Mouse (Mus musculus) embryonic facial prominence, embryonic 10.5 days (tissue): ENCODE measurements around the gene Il1f5. TPM values are rescaled to one million over a fixed set of nuclear protein-coding genes. Genes with fewer than 3 reads are reported as not detected.
A peak's percentile ranks its signal among the peaks of the same experiment; 100 is the strongest.

Source experiments
- DNase-seq: peaks from one replicate; pipeline ENCODE4 v3.0.0-alpha.2; 2017; ENCODE audit warnings: low spot score
- H3K27ac ChIP-seq: fragments of 300-500 bp; sonication (generic); replicated peaks from 2 replicates; pipeline ENCODE4 v1.5.1; 2016; ENCODE audit warnings: mild to moderate bottlenecking
- H3K27me3 ChIP-seq: fragments of 300-500 bp; sonication (generic); replicated peaks from 2 replicates; pipeline ENCODE4 v1.6.1; 2016; ENCODE audit warnings: low read depth, mild to moderate bottlenecking; ENCODE audit not compliant: poor library complexity, severe bottlenecking
- H3K36me3 ChIP-seq: fragments of 300-500 bp; sonication (generic); replicated peaks from 2 replicates; pipeline ENCODE4 v1.6.1; 2016; ENCODE audit warnings: mild to moderate bottlenecking, moderate library complexity
- H3K4me1 ChIP-seq: fragments of 300-500 bp; sonication (generic); 2 replicates; pipeline ENCODE4 v1.6.1; 2016
- H3K4me3 ChIP-seq: fragments of 300-500 bp; sonication (generic); 2 replicates; pipeline ENCODE4 v1.5.1; 2016; ENCODE audit warnings: mild to moderate bottlenecking, moderate library complexity
- H3K9me3 ChIP-seq: fragments of 300-500 bp; sonication (generic); 2 replicates; pipeline ENCODE4 v1.6.1; 2016; ENCODE audit warnings: mild to moderate bottlenecking
- WGBS: fragments of 180-500 bp; shearing (Covaris S2); methylation state at CpG from one replicate; pipeline ENCODE4 v1.1.7; 2016; 5-methylcytosine and 5-hydroxymethylcytosine counted together
- polyA plus RNA-seq: library from polyadenylated mRNA; unstranded; fragments of >200 nt; fragmentation: Nextera tagmentation; extraction: Ambion mirVana; gene quantifications from 2 replicates; pipeline ENCODE4 v1.2.1, GENCODE M21; 2016

The Il1f5 gene
- 0.09 TPM in 1 of 2 replicates, not detected in the other for polyA plus RNA-seq

DNA sequence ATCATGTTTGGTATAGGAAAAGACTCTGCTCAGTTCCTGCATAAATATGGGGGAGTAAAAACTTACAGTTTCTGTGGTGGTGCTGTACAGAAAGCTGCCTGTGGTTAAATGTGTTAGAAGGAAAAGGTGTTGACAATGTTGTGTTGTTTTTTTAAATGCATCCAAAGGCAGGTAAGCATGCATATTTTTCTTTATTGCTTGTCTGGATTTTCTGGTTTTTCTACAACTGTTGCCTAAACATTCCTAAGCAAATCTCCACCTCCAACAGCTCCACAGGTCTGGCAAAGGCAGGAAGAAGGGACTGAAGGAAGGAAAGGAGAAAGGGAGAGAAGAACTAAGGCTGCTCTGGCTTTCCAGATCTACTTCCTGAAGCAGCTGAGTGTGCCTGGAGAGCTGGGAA lies at the start of gene Il1f5:
Gene Il1f5, plus strand, starts transcription at position 301 of the 400 bp plus-strand sequence.
- Histone ChIP-seq H3K27me3 (no peaks in the 10 kb centered on the region), H3K27ac (no peak within 1 kb of the TSS), H3K36me3 (no peaks in the 10 kb centered on the region), H3K4me3 (no peak within 1 kb of the TSS), H3K9me3 (no peaks in the 10 kb centered on the region), H3K4me1 (no peaks in the 10 kb centered on the region)
- no peak for DNase-seq

DNA sequence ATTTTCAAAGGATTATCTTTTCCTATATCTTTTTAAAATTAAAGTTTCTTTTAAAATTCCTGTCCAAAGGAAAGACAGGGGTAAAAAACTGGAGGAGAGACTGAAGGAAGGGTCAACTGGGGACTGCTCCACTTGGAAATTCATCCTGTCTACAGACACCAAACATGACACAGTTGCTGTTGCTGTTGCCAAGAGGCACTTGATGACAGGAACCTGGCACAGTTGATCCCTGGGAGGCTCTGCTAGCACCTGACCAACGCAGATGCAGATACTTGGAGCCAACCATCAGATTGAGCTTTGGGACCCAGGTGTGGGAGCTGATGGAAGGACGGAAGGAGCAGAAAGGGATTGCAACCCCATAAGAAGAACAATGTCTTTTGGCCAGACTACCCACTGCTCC lies 49.6 kb upstream of the Il1f5 start:
- H3K4me1 ChIP-seq, result no peaks in the 10 kb centered on the region
- H3K4me3 ChIP-seq, result no peak overlapping the region
- H3K36me3 ChIP-seq, result no peaks in the 10 kb centered on the region
- H3K27me3 ChIP-seq, result no peaks in the 10 kb centered on the region
- H3K27ac ChIP-seq, result no peak overlapping the region
- DNase-seq, result no peak
- WGBS, result 80% methylated on average over 2 of the region's 2 CpGs
- H3K9me3 ChIP-seq, result no peaks in the 10 kb centered on the region

DNA sequence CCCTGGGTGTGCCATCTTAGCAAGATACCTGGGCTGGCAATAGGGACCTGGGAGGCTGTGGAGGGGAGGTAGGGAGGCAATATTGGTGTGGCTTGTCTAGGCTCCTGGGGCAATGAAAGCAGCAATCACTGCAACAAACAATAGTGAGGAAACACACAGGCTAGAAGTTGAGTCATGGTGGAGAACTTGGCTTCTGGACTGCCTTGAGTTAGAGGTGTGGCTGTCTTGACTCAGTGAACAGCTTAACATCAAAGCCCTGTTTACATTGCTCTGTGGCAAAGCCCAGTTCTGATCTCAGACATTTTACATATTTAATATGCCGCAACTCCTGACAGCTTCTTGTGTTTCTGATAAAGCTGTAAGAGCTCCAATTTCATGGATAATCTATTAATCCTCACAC lies 9.3 kb upstream of the Il1f5 start:
- WGBS, result 93% methylated on average over 1 of the region's 1 CpGs
- no peak for DNase-seq
- Histone ChIP-seq H3K27me3 (no peaks in the 10 kb centered on the region), H3K36me3 (no peaks in the 10 kb centered on the region), H3K27ac (no peak overlapping the region), H3K4me1 (no peaks in the 10 kb centered on the region), H3K9me3 (no peaks in the 10 kb centered on the region), H3K4me3 (no peak overlapping the region)

DNA sequence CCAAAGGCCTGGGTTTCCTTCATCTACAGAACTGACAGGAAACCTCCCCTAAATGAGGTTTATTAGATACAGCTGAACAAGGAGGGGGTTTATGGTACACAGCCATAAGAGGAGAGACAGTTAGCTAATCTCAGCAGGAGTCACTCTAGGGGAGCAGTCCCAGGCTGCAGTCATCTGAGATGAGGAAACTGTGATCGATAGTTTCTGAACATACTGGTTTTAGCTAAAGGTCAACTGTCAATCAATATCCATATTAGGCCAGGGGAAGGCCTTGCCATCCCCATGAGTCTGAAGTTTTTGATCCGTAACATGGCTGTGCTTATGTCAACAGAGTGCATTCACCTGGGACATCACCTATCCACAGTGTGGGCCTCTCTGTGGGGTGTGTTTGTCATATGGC lies 3.1 kb upstream of the Il1f5 start:
- Histone ChIP-seq H3K9me3 (no peaks in the 10 kb centered on the region), H3K36me3 (no peaks in the 10 kb centered on the region), H3K27me3 (no peaks in the 10 kb centered on the region), H3K27ac (no peak overlapping the region), H3K4me1 (no peaks in the 10 kb centered on the region), H3K4me3 (no peak overlapping the region)
- WGBS, result 79% methylated on average over 2 of the region's 2 CpGs
- no peak for DNase-seq

DNA sequence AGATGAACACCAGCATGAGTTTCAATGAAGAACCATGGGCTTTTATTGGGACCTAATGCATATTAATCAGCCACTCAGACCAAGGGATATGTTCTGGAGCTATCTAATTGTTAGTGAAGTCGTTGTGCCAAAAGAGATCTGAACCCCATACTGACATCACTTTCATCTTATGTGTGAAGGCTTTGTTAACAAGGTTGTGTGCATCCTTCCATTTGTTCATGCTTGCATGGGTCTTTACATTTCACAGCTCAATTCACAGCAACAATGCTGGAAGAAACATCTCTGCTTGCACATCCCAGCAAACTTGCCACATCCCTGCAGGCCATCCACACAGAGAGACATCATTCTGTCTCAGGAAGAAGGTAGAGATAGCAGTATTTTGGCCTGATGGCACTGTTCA lies 1.6 kb upstream of the Il1f5 start:
- Histone ChIP-seq H3K9me3 (no peaks in the 10 kb centered on the region), H3K36me3 (no peaks in the 10 kb centered on the region), H3K27me3 (no peaks in the 10 kb centered on the region), H3K27ac (no peak overlapping the region), H3K4me3 (no peak overlapping the region), H3K4me1 (no peaks in the 10 kb centered on the region)
- DNase-seq, result no peak
- 47% methylated on average over 1 of the region's 1 CpGs for WGBS

DNA sequence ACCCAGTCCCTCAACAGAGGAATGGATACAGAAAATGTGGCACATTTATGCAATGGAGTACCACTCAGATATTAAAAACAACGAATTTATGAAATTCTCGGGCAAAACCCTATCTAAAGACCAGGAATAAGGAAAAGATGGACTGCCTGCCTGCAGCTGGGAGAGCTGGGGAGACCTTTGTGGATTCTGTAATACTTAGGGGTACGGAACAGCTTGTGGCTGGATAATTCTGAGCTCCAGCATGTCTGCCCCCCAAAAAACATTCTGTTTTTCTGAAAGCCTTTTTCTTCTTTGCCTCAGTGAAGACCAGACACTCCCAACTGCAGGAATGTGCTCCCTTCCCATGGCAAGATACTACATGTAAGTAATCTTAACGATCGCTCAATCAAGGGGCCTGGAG lies 14.1 kb downstream of the Il1f5 start, which contains the start of gene Il1f10:
Gene Il1f10, plus strand, starts transcription at position 301 of the 400 bp plus-strand sequence.
- H3K4me1 ChIP-seq, result no peaks in the 10 kb centered on the region
- no peak within 1 kb of the TSS for H3K4me3 ChIP-seq
- no peaks in the 10 kb centered on the region for H3K9me3 ChIP-seq
- WGBS, result 82% methylated on average over 5 of the region's 5 CpGs
- no peaks in the 10 kb centered on the region for H3K27me3 ChIP-seq
- no peaks in the 10 kb centered on the region for H3K36me3 ChIP-seq
- no peak for DNase-seq
- no peak within 1 kb of the TSS for H3K27ac ChIP-seq

DNA sequence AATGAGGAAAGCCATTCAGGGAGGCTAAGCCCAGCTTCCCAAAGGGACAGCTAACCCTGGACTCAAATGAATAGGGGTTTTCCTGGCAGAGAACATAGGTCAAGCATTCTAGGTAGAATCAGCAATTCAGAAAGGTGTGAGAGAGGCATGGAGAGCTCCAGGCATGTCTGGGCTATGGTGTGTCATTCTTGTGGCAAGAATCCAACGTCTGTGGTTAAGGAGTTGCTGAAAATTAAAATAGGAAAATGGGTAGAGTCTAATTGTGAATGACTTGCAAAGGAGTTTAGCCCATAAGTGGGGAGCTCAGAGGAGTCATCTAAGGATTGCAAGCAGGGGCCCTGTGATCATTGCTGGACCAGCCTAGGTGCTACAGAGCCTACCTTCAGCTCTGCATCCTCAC lies 17.9 kb downstream of the Il1f5 start:
- no peak for DNase-seq
- no peaks in the 10 kb centered on the region for H3K36me3 ChIP-seq
- H3K27ac ChIP-seq, result no peak overlapping the region
- no peaks in the 10 kb centered on the region for H3K27me3 ChIP-seq
- no peak overlapping the region for H3K4me3 ChIP-seq
- WGBS, result 57% methylated on average over 1 of the region's 1 CpGs
- H3K4me1 ChIP-seq, result no peaks in the 10 kb centered on the region
- H3K9me3 ChIP-seq, result no peaks in the 10 kb centered on the region

DNA sequence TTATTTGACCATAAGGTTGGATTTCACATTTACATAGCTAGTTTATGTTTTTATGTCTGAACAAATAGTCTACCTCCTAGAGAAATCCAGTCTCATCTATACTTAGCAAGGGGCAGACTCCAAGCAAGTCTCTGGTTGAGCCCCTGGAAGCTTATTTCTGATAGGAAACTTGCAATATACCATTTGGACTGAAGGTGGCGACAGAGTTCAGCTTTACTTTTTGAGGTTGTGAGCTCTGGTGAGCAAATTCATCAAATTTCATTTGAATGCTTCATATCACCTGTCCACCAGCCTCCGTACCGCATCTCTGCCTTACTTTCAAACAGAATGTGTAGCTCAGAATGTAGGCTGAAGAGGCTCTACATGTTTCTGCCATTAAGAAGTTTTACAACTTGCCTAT lies 20.1 kb downstream of the Il1f5 start:
- H3K9me3 ChIP-seq, result no peaks in the 10 kb centered on the region
- H3K27me3 ChIP-seq, result no peaks in the 10 kb centered on the region
- no peaks in the 10 kb centered on the region for H3K36me3 ChIP-seq
- WGBS, result 17% methylated on average over 3 of the region's 3 CpGs
- no peak overlapping the region for H3K27ac ChIP-seq
- peak; percentile 50 for DNase-seq
- H3K4me1 ChIP-seq, result no peaks in the 10 kb centered on the region
- no peak overlapping the region for H3K4me3 ChIP-seq

DNA sequence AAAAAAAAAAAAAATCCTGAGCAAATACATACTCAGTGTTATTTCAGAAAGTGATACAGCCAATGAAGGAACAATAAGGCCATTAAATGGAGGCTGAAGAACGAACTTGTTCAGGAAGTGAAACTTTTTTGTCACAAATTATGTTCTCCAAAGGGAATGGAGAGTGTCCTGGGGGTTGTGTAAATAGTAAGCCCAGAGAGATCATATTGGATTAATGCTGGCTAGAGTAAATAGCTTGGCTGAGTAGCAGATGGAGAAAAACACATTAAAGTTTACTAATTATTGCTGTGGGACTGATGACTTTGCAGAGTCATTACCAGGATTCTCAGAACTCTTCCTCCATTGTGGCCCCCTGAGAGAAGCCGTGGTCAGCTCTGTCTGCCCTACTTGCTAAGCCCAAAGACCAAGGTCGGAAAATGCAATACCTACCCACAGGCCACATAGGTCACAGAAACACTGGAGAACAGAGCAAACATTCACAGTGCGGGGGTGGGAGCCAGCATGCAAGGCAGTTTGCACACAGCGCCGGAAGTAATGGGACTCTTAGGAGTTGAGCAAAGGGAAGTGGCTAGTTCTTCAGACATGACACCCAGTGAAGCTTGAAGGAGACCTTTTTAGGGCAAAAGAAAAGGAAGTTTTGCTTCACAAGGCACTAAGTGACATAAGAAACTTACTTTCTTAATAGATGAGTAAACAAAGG lies 34.7 kb downstream of the Il1f5 start:
- 63% methylated on average over 6 of the region's 6 CpGs for WGBS
- Histone ChIP-seq H3K4me1 (no peaks in the 10 kb centered on the region), H3K36me3 (no peaks in the 10 kb centered on the region), H3K9me3 (no peaks in the 10 kb centered on the region), H3K27me3 (no peaks in the 10 kb centered on the region), H3K27ac (no peak overlapping the region), H3K4me3 (no peak overlapping the region)
- DNase-seq, result no peak

DNA sequence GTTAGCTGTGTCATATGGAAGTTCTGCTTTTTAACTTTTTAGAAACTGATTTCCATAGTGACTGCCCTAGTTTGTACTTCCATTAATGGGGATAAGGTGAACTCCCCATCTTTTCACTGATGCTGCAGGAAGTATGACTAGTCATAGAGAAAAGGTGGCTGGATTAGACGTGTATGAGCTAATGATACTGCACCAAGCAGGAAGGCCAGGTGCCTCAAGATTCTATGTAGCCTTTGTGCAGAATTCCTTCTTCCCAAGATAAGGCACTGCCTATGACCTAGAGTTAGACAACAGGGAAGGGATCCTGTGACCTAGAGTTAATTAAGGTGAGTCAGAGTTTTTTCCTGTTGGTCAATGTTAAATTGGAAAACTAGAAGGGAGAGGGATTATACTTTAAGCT lies 40.2 kb downstream of the Il1f5 start:
- no peak overlapping the region for H3K4me3 ChIP-seq
- WGBS, result 74% methylated on average over 1 of the region's 1 CpGs
- H3K36me3 ChIP-seq, result no peaks in the 10 kb centered on the region
- no peak for DNase-seq
- no peaks in the 10 kb centered on the region for H3K4me1 ChIP-seq
- no peaks in the 10 kb centered on the region for H3K9me3 ChIP-seq
- no peak overlapping the region for H3K27ac ChIP-seq
- no peaks in the 10 kb centered on the region for H3K27me3 ChIP-seq

DNA sequence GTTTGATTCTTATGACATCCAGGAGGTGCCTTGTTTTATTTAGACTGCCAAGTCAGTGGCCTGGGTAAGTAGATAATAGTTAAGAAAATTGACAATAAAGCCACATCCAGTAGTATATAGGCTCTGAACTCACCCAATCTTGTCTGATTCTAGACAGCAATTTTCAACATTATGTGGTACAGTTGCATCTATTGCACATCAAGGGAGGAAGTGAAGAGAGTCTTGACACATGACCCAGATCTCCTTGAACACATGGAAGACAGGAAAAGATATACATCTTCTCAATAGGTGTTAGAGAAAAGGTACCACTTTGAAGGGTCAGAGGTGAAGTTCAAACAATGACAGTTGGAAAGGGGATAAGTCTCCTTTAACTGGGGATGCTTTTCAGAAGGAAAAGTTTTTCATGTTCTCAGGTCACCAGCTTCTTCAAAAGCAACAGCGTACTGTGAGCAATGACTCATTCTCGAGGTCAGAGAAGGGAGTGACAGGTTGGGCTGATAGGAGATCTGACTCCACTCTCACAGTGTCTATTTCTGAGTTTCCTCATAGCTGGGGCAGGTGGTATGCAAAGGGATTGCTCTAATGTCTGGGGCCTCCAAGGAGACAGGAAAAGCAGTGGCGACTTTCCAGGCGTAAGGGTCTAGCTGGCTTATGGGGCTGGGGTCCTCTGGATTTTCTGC lies 41.3 kb downstream of the Il1f5 start:
- WGBS, result 86% methylated on average over 4 of the region's 4 CpGs
- H3K27ac ChIP-seq, result no peak overlapping the region
- H3K36me3 ChIP-seq, result no peaks in the 10 kb centered on the region
- DNase-seq, result no peak
- H3K27me3 ChIP-seq, result no peaks in the 10 kb centered on the region
- H3K9me3 ChIP-seq, result no peaks in the 10 kb centered on the region
- no peaks in the 10 kb centered on the region for H3K4me1 ChIP-seq
- no peak overlapping the region for H3K4me3 ChIP-seq
